Mouse (Mus musculus): ENCODE measurements around the gene Mroh3.

Mroh3 gene

DNA sequence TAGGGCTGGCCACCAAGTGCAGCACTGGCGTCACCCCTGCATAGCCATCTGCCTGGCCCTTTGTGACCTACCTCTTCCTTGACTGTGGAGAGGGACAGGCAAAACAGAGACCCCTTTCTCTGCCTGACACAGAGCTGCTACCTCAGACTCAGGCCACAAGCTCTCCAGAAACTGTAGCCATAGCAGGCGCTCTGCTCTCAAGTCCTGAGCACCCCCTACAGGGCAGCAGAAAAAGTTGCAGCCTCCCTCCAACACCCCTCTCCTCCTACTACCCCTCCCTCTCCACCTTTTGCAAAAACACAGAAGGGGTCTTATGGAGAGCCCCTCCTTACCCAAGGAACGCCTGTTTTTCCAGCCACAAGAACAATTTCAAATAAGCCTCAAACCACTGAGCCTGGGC is at the start of gene Mroh3:
Gene Mroh3 (minus strand): TSS at position 26 of the 400 bp plus-strand sequence.
- no peak for DNase-seq

- DNase-seq: no peak
These were observed 48.1 kb upstream of the Mroh3 start, which contains the start of gene Gpr25 for GRCm38 (mm10) chr1:136260635-136261238. Gene Gpr25, minus strand, starts transcription at chr1:136260873.

DNA sequence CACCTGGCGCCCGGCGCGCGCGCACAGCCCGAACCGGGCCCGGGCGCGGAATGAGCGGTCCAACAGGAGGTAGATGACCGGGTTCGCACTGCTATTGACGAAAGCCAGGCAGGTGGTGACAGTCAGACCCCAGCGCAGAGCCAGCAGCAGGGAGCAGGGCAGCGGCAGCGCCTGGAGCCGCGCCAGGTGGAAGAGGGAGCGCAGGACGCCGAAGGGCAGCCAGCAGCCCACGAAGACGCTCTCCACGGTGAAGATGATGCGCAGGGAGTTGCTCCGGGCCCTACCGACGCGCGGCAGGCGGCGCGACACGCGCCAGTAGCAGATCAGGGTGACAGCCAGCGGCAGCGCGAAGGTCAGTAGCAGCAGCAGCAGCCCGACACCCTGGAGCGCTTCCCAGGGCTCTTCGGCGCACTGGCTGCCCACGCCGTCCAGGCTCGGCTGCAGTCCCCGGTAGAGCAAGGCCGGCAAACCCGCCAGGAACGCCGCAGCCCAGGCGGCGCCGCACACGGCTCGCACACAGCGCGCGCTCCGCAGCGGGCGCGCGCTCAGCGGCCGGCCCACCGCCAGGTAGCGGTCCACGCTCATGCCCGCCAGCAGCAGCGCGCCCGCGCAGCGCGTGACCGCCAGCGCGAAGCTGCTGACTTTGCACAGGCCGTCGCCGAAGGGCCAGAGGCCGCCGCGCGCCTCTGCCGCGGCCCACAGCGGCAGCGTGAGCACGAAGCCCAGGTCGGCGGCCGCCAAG is 47.4 kb upstream of the Mroh3 start:
- peak; percentile 83 for DNase-seq

DNA sequence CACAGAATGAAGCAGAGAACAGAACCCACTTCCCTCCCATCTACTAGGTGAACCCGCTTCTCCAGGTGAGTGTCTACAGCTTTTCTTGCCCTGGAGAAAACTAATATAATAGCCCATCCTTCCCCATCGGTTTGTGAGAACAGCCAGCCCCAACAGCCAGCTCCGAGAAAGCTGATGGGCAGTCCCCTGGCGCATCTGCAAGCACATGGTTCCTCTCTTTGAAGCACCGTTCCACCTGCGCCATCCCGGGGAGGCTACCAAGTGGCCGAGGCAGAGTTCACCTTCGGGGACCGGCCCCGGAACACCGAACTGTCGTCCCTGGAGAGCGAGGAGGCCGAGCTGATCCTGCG is 46.9 kb upstream of the Mroh3 start:
- no peak for DNase-seq

- DNase-seq: peak; percentile 12
These were observed 45.9 kb upstream of the Mroh3 start for GRCm38 (mm10) chr1:136258495-136258894.

GRCm38 (mm10) chr1:136255657-136256056 is 43.0 kb upstream of the Mroh3 start:
- DNase-seq: no peak

GRCm38 (mm10) chr1:136255174-136255573 is 42.5 kb upstream of the Mroh3 start:
- no peak for DNase-seq

DNA sequence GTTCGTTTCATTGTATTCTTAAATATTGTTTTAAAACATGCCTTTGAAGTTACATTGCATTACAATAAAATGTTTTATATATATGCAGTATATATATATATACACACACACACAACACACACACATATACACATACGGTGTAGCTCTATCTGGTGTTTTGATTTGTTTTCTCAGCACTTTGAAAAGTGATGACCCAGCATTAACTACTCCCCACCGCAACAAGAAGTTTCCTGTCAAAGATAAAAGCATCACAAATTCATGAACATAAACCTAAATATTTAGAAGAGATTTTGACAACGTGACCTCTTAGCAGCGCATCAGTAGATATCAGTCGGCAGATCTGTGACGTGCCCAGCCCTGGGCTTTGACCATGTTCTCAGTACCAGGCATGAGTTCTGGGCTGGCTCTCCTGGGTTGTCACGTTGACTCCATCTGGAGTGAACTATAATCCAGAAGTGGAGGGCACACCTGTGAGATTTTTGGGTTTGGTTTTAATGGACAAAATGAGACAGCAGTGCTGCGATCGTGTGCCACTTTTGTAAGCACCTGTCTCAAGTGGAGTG is 42.0 kb upstream of the Mroh3 start:
- DNase-seq: no peak

- DNase-seq: no peak
These were observed 40.8 kb upstream of the Mroh3 start for GRCm38 (mm10) chr1:136253472-136253871.

- no peak for DNase-seq
These were observed 37.0 kb upstream of the Mroh3 start for GRCm38 (mm10) chr1:136249662-136250061.

DNA sequence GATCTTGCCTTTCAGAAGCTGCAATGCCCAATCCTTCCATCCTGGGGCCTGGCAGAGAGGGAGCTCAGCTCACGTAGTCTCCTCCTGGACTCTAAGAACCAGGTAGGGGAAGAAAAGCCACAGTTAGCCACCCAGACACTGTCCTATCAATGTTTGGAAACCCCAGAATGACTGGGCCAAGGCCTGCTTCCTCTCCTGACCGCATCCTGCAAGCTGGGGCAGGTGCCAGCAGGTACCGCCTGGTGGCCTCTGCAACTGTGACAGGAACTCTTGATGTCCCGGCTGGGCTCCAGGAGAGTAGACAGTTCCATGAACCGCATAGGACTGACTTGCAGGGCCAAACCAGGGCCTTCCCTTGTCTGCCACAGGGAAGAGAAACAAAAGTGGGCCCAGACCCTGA is 34.8 kb upstream of the Mroh3 start:
- no peak for DNase-seq

DNA sequence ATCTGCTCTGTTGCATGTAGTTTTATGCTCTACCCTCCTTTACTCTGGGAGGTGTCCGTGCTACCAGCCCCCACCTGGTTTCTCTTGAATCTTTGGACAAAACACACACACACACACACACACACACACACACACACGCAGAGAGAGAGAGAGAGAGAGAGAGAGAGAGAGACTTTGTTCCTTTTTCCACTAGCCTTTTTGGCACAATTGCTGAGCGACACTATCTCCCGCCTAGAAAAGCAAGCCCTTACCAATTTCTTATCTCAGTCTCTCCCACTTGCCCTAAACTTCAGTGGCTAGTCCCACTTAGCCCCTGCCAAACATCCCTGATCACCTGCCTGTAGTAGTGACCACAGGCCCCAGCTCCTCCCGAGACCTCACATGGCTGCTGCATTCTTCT is 31.8 kb upstream of the Mroh3 start:
- DNase-seq: no peak

GRCm38 (mm10) chr1:136241801-136242200 is 29.2 kb upstream of the Mroh3 start:
- DNase-seq: no peak

GRCm38 (mm10) chr1:136238495-136238894 is 25.9 kb upstream of the Mroh3 start:
- DNase-seq: no peak

DNA sequence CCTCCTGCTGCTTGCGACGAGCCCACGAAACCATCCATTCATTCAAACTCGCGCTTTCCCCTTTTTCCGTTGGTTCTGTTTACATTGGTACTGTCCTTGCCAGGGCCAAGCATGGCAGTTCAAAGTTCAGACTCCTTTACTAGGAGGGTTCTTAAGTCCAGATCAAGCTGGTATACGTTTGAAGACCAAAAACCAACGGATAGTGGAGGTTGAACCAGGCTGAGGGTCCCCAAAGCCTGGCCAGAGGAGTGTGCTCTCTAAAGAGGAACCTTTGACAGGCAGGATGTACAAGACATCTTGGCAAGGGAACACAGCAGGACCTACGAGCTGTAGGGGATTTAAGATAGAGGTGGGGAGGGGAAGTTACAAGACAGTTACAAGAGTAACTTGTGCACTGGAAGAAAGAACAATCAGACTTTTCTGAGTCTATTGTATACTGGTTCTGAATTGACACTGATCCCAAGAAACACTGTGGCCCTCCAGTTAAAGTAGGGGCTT is 22.0 kb upstream of the Mroh3 start:
- DNase-seq: no peak

GRCm38 (mm10) chr1:136233892-136234594 is 21.4 kb upstream of the Mroh3 start, which contains the start of gene Inava:
Gene Inava, minus strand, starts transcription at chr1:136234264.
- DNase-seq: peak; percentile 28

DNA sequence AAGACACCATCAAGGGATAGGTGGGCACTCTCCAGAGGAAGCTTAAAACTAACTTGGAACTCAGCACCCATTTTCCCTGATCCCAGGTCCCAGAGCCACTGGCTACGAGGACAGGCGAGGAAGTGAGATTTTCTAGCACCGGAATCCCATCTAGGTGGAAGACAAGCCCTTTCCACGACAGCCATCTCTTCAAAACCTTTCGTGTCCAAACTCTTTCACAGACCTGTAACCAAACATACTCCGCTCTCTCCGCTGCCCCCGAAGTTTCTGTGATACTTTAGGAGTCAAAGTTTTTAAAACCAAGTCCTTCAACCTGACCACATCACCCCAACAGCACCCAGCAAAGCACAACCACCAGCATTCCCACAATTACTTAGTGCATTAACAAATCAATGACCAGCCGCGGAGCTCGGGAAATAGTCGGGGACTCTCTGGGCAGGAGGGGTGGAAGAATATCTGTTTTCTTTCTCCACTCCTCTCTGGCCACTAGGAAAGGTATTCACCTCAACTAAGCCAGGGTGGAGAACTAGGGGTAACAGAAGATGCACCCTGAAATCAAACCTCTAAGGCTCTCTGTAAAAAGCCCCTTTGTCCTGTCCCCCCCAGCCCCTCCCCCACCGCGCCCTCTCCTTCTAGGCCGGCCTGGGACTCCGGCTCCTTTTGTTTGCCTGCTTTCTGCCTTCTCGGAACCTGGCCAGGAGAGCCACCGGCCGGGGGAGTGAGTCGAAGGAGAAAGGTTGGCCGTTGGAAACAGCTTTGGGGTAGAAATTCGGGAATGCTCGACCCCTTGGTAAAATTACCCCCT is 20.6 kb upstream of the Mroh3 start:
- DNase-seq: peak; percentile 7

GRCm38 (mm10) chr1:136232285-136232926 is 19.8 kb upstream of the Mroh3 start:
- DNase-seq: no peak

DNA sequence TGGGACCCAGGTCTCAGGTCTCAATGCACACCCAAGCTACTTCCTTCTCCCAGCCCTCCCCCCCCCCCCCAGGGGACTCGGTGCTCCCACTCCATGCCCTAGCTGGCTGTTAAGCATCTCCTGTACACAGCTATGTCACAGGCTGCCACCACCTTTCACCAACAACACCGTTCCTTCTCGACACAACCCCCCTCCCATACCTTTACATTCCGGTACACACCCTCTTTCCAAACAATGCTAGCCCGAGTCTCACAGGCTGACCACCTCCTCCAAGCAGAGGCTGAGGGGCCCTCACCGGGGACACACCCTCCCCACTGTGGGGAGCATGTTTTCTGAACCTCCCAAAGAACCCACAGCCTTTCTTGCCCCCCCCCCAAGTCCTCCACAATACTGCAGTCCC is 19.0 kb upstream of the Mroh3 start:
- DNase-seq: no peak

DNA sequence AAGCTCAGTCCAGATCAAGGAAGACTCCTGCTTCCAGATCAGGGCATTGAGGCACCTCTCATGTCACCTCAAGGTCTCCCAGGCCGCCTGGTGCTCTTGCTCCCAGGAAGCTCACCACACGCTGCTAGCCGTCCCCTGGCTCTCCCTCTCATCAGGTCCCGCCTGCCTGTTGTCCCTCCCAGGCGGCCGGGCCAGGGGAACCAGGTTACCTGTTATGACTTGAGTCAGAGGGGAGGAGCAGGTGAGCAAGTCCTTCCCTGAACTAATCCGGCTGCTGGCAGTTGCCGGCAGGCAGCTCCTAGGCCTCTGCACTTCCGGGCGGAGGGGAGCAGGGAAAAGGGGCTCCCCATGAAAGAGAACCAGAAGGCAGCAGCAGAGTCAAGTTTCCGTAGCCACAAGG is 17.6 kb upstream of the Mroh3 start:
- DNase-seq: no peak

DNA sequence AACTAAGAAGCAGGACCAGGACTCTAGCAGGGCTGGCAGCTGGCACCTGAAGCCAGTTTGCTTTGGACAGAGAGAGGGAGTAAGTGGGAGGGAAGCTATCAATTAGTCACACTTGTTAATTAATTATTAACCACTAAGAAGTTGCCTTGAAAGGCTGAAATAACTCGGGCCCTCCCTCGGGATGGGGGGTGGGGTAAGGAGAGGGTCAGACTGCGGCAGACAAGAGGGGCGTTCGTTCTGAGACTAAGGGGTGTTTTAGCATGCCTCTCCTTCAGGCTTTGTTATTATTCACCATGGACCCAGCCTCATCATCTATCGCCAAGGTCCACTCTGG is 16.4 kb upstream of the Mroh3 start:
- no peak for DNase-seq

GRCm38 (mm10) chr1:136228328-136229039 is 15.9 kb upstream of the Mroh3 start:
- DNase-seq: no peak
